Mouse (Mus musculus): ENCODE results near the gene Atg2a.
"Not testable (repeated sequence)": the region's sequence is repeated elsewhere in the genome, so short reads cannot be mapped to it uniquely, and the experiment has no call there.

Atg2a gene

GRCm38 (mm10) chr19:6296551-6297210 is 55.2 kb downstream of the Atg2a start:
- DNase-seq = no peak

- no peak for DNase-seq
Observed at GRCm38 (mm10) chr19:6297641-6298040, 56.2 kb downstream of the Atg2a start.

DNA sequence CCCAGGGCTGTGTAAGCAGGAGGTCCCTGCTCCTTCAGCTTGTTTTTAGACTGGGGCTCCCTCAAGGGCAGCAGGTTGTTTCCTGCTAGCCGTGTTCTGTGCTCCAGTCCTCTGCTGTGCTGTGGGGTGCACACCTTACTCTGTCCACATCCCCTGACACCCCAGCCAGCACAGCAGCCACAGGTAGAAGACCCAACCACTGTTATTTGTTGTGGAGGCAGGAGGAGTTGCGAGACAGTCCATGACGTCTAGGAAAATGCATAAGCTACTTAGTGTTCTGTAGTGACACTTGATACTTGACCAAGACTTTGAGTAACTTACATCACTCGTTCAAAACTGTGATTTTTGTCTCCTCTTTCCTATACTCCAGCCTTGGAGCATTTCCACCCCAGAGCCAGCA is 57.5 kb downstream of the Atg2a start:
- DNase-seq = no peak

DNA sequence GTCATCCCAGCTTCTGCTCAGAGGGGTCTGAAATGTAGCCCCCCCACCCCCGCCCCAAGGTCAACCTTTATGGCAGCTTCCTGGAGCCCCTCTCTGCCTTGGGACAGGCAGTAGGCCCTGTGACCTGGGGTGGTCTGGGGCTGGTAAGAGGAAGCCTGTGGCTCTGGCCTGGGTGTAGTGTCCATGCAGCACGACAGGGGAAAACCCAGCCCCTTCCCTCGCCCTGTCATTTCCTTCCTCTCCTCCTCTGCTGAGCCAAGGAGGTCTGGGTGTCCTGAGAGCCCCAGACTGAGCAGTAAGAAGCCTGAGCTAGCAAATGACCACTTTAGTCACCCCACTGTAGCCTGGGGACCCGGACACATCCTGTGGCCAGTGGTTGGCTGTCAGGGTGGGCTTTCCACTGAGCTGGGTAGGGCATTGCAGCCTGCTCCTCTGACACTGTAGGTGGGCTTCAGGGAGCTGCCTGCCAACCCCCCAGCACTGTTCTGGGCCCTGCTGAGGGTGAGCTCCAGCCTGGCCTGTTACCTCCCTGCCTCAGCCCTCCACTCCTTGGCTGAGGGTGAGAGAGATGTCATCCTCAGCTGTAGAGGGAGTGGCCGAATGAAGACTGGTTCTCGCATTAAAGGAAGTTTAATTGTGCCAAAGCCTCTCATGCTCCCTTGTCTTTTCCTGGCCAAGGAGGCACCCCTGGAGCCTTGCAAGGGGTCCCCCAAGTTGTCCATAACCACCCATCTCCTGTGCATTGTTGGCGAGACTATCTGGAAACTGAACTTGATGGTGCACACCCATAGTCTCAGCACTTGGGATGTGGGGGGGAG is 58.2 kb downstream of the Atg2a start:
- peak; percentile 25 to 36 for DNase-seq

DNA sequence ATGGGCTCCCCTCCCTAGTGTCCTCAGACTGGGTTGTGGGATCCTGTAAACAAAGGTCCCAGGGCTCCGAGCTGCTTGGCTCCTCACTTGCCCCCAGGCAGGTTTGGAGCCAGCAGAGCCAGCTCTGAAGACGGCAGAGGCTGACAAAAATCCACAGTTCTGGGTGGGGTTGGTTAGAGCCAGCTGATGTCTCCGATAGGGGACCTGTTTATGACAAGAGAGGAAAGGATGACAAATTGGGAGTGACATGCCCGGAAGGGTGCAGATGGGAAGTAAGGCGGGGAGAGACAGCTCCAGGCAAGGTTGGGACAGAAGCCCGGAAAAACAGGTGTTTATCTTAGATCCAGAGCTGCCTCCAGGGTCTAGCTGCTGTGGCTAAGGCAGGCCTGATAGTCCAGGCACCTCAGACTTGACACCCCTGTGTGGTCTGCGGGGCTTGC is 59.0 kb downstream of the Atg2a start:
- no peak for DNase-seq

- no peak for DNase-seq
Observed at GRCm38 (mm10) chr19:6302114-6302513, 60.6 kb downstream of the Atg2a start.

- no peak for DNase-seq
Observed at GRCm38 (mm10) chr19:6302522-6302921, 61.1 kb downstream of the Atg2a start.

- no peak for DNase-seq
Observed at GRCm38 (mm10) chr19:6303831-6304230, 62.4 kb downstream of the Atg2a start.

- peak; percentile 94 to 95 for DNase-seq
Observed at GRCm38 (mm10) chr19:6304787-6305516, 63.5 kb downstream of the Atg2a start.

DNA sequence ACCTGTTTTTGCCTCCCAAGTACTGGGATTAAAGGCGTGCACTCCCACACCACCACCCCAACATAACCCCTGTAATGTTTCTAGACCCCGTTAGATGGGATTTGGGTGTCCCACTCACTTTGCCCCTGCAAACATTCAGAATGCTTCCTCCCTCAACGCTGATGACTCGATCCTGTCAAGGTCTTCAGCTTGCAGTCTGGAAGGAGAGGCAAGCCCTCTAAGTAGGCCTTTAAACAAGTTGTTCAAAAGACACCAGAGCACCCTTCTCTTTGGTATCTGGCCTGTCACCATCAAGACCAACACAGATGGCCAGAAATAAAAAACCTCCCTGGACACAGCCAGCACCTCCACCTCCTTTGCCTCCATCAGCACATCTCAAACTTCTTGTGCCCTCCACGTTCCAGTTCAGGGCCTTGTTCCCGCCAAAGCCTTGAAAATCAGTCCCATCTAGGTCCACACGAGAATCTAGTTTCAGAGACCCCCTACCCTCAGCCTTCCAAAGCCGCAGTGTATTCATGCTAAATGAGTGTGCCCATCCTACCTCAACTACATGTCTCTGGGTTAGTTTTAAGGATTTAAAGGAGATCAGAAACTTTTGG is 64.1 kb downstream of the Atg2a start:
- no peak for DNase-seq

GRCm38 (mm10) chr19:6306137-6306551 is 64.7 kb downstream of the Atg2a start, which contains the start of gene Cdc42bpg:
Cdc42bpg (plus strand) TSS chr19:6306456.
- peak; percentile 93 to 96 for DNase-seq

DNA sequence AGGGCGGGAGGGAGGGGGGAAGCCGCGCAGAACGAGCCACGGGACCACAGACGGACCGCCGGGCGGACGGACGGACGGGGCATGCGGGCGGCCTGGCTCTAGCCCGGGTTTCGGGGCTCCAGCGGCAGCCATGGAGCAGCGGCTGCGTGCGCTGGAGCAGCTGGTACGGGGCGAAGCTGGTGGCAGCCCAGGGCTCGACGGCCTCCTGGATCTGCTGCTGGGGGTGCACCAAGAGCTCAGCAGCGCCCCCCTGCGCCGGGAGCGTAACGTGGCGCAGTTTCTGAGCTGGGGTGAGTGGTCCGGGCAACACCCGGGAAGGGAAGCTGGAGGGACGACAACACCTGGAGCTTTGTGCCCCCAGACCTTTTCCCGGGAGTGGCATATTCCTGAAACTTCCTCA is 65.1 kb downstream of the Atg2a start:
- DNase-seq = peak; percentile 90 to 94

DNA sequence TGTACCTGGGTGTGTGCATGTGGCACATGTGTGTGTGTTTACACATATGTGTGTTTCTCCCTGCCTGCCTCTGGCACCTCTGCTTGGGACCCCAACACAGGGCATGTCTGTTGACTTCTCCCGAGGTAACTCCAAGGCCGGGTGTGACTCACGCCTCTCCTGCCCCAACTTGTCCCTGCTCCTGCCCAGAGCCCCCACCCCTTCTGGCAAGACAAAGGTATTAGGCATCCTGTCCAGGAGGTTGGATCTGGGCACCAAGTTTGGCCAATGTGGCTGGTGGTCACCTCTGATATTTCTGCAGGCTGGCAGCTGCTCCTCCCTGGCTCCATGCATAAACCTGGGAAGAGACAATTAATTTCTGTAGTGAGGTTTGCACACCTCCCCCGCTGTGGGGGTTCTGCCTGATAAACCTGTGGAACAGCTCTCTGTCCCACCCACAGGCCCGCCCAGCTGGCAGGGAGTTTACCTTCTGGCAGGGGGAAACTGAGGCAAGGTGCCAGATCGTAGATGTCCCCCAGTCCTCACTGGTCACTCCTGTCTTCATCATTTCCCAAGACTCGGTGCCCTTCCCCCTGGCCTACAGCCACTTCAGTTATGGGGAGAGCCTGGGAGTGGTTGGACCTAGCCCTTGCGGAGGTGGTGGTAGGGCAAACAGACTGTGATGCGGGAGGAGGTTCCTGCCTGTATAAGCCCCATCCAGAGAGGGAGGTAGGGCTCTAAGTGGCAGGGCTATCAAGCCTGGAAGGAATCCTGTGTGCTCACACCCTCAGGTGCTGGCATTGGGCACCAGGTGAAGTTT is 66.5 kb downstream of the Atg2a start:
- DNase-seq = no peak

- no peak for DNase-seq
Observed at GRCm38 (mm10) chr19:6310181-6310580, 68.7 kb downstream of the Atg2a start.

DNA sequence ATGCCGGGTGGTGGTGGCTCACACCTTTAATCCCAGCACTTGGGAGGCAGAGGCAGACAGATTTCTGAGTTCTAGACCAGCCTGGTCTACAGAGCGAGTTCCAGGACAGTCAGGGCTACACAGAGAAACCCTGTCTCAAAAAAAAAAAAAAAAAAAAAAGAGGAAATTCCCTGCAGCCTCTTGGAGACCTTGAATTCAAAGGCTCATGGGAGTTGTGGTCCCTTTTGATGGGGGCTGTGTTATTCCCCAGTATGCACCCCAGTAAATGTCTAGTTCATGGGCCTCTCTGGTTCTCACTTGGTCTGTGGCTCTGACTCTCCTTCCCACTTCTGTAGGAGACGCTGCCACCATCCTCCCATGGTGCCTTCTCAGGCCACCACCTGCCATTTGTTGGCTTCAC is 70.3 kb downstream of the Atg2a start:
- DNase-seq = not testable (repeated sequence)
